Mouse (Mus musculus) WW6 (cell line): Measurements from ENCODE around the gene Rtel1.

Source experiments
- DNase-seq: peaks from one replicate; pipeline ENCODE4 v3.0.0-alpha.2; 2013; ENCODE audit warnings: low read depth, low spot score

The Rtel1 gene

DNA sequence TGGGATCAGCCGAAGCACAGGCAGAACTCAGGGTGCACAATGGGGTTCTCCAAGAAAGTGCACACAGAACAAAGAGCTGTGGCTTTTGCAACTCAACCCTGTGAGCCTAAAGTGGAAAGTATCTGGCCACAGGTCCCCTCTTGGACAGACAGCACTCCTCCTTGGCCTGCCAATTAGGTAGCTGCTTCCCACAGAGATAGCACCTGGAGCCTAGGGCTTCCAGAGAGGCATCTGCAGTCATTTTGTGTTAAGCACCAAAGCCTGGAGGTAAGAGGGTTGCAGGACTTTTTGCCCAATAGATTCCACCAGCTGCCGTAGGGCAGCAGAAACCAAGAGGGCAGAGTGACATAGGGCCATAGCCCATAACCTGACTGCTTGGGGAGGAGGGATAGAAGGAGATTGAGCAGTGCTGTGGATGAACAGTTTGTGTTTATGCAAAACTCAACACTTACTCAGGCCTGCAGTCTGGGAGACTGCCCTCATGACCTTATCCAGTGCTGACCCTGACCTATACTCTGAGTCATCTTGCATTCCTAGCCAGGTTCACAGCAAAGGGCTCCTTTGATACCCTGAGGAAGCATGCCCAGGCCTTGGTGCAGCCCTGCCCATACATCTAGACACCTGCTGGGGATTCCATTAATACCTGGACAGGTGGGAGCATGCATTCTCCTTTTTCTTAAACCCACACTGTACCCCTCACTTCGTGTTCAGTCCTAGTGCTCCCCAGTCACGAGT, 70.8 kb downstream of the Rtel1 start:
- DNase-seq, result no peak

DNA sequence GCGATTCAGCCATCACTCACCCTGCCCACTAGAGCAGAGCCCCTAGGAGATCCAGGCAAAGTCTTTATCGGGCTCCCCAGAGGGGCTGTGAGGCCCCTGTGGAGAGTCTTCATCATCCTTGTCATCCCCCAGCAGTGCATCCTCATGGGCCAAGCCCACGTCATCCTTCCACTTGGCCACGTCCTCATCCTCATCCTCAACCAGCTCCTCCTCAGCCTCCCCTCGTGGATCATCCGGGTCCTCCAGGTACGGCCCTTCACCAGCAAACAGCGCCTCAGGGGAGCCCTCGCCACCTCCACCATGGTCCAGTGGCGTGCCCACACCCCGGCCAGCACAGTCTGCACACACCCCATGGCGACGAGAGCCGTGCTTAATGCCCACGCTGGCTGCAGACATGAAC, 71.5 kb downstream of the Rtel1 start:
- DNase-seq, result no peak

DNA sequence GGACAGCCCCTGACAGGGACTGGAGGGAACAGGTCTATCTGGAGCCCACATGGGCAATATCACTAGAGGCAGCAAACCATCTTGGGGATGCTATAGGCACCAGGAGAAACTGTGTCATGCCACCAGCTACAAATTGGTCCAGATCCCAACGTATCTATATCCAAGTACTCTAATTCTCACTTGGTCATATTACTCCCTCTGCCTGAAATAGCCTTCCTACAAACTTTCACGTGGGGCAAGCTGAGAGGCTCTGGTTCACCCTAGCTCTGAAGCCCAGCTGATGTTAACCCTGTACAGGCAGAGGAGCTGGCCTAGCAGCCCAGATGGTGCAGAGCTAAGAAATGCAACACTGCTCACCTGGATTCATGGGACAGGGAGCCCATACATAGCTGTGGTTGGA, 72.0 kb downstream of the Rtel1 start:
- DNase-seq, result no peak

DNA sequence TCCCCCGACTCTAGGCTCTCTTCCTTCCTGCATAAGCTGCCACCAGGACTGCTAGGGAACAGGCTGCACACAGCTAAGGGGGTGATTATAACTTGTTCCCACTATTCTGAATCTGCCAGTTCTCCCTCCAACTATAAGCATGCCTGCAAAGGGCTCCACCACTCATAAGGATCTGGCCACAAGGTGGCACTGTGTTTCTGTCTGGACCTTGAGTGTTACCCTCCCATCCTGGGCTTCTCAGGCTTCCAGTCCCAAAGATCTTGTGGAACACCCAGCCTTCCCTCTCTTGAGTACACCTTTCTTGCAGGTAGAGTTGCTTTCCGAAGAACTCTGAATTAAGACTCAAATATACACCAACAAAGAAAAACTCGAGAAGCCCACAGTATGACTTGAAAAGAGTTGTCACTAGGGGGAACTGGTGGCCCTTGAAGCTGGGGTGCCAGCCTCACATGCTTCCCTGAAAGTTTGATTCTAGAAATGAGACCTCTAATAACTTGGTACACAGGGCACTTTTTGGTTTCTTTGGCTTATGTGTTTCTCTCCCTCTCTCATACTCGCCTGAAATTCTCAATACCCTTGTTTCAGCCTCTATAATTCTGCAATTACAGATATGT, 73.2 kb downstream of the Rtel1 start:
- peak; percentile 29 for DNase-seq

DNA sequence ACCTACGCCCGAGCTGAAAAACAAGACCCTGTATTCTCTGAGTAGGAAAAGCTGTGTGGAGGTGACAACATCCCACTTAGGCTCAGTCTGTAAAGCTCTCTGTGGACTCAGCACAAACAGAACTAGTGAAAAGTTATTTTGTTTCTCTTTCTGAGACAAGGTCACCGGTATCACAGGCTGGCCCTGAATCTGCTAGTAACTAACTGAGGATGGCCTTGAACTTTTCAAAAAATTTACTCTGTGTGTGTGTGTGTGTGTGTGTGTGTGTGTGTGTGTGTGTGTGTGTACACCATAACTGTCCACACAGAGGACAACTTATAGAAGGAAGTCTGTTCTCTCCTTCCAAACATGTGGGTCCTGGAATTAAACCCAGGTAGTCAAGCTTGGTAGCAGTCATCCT, 74.5 kb downstream of the Rtel1 start:
- DNase-seq, result no peak

DNA sequence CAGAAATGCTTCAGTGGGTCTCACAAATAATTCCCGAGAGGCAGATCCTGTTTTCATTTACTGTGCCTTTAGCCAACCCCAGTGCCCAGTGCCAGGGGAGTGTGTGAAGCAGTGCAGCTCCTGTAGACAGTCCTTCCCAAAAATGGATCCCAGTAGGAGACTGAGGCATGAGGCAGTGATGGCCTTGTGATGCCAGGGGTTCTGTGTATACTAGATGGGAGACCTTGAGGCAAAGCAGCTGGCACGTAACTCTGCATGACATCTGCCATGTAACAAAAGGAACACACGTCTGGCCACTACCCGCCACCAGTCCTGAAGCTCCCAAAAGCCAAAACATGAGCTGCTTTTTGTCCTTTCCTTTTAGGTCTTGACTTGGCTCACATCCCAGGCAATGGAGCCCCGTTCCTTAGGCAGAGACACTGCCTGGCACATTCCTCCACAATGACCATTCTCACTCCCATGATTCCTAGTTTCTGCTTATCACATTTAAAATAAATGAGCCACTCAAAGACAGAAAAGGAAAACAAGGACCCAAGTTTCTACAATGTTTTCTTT, 77.7 kb downstream of the Rtel1 start:
- no peak for DNase-seq

DNA sequence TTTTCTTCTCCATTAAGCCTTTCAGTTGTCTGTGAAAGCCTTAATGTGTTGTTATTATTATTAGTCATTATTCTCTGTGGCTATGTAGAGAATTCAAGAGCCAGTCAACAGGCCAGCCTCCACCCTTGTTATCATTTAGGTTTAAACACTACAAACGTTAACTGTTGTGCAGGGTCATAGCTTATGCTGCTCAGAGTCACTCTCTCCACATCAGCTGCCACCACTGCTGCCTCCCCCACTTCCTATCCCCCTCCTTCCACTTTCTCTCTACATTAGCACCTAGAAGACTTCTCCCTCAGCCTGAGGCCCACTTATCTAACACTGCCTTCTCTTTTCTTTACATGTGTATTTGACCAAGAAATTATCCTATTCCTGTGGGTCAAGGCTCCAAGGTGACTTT, 82.0 kb downstream of the Rtel1 start:
- no peak for DNase-seq

DNA sequence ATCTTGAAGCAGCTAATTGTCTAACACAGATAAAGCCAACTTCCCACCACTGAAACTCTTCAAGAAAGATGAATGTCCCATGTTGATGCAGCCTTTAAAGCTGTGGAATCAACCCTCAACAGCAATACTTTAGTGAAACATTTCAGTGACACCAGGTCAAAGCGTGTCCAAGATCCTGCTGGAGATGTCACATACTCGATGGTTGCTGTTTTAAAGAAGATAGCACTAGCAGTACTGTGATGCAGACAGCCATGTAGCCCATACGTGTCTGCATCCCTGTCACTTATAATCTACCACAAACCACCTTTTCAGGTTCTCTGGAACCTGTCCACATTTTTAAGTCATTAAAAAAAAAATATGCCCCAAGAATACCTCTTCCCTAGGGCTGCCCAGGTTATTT, 84.2 kb downstream of the Rtel1 start:
- no peak for DNase-seq
